Mouse (Mus musculus): ENCODE data around the gene Arhgef10l.

The Arhgef10l gene

GRCm38 (mm10) chr4:140694551-140695060 lies 28.8 kb upstream of the Arhgef10l start:
- no peak for DNase-seq (ENCODE audit: low spot score in 2 of 2)

DNA sequence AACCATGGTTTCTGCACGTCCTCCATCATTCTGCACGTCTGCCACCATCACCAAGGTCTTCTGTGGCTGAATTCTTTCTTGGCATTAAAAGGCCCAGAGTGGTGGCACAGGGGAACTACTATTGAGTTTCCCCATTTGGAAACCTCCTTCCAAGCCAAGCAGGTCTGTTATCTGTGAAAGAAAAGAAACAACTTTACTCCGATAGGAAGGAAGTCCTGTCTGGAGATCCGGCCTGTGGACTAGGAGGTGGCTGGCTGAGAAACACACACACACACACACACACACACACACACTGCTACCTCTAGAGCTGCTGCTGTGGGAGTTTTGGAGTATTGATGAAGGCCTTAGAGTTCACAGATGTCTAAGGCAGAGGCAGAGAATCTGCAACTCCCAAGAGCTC lies 27.7 kb upstream of the Arhgef10l start:
- DNase-seq (ENCODE audit: low spot score in 2 of 2): no peak

GRCm38 (mm10) chr4:140691481-140691880 lies 25.7 kb upstream of the Arhgef10l start:
- DNase-seq (ENCODE audit: low spot score in 2 of 2): no peak

- DNase-seq (ENCODE audit: low spot score in 2 of 2): no peak
Measured at GRCm38 (mm10) chr4:140689873-140690655, 24.3 kb upstream of the Arhgef10l start.

GRCm38 (mm10) chr4:140688826-140689425 lies 23.1 kb upstream of the Arhgef10l start:
- DNase-seq (ENCODE audit: low spot score in 2 of 2): no peak

- no peak for DNase-seq (ENCODE audit: low spot score in 2 of 2)
Measured at GRCm38 (mm10) chr4:140688044-140688825, 22.4 kb upstream of the Arhgef10l start.

- no peak for DNase-seq (ENCODE audit: low spot score in 2 of 2)
Measured at GRCm38 (mm10) chr4:140684881-140685303, 19.1 kb upstream of the Arhgef10l start.

GRCm38 (mm10) chr4:140684141-140684871 lies 18.5 kb upstream of the Arhgef10l start:
- no peak for DNase-seq (ENCODE audit: low spot score in 2 of 2)

GRCm38 (mm10) chr4:140683608-140684007 lies 17.8 kb upstream of the Arhgef10l start:
- no peak for DNase-seq (ENCODE audit: low spot score in 2 of 2)

GRCm38 (mm10) chr4:140680731-140681397 lies 15.1 kb upstream of the Arhgef10l start:
- no peak for DNase-seq (ENCODE audit: low spot score in 2 of 2)

DNA sequence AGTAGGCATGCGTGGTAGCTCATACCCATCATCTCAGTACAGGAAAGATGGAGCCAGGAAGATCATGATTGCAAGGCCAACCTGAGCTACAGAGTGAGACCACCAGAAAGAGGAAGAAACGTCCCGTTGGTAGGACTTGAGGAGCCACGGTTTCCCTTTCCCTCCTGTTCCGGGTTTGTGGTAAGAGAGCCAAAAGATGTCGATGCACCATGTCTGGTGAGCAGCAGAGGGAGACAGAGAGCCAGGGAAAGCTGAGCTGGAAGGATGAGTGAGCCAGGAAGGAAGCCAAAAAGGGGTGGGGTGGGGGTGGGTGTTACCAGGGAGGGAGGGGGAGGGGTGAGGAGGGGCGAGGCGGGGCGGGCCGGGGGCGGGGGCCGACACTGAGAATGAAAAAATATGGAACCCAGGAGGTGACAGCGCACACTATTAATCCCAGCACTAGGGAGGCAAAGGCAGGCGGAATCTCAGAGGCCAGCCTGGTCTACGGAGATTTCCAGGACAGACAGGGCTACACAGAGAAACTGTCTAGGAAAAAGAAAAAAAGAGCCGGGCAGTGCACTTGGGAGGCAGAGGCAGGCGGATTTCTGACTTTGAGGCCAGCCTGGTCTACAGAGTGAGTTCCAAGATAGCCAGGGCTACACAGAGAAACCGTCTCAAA lies 14.0 kb upstream of the Arhgef10l start:
- DNase-seq (ENCODE audit: low spot score in 2 of 2): peak; percentile 57 to 79

GRCm38 (mm10) chr4:140679038-140679437 lies 13.2 kb upstream of the Arhgef10l start:
- DNase-seq (ENCODE audit: low spot score in 2 of 2): no peak

DNA sequence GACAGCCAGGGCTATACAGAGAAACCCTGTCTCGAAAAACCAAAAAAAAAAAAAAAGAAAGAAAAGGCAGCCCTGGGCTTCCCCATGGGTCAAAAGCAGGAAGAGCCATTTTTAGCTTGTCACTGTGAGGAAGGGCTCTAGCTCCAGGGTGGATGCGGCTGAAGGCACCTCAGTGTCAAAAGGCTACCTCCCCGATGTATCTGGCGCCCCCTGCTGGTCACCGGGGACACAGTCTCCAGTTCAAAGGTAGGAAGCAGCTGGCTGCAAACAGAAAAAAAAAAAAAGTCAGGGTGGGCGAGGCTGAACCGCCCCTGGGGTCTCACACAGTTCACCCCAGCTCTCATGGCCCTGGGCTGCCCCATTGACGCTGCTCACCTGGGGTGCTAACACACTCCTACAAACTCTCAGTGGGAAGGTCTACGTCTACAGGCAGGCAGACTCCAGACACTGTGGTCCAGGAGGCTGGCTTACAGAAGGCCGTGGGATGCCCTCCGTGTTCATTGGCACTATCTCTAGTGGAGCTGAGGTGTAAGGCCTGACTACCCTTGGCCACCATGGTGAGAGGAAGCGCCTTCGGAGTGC lies 8.6 kb upstream of the Arhgef10l start:
- DNase-seq (ENCODE audit: low spot score in 2 of 2): peak; percentile 41 to 73

DNA sequence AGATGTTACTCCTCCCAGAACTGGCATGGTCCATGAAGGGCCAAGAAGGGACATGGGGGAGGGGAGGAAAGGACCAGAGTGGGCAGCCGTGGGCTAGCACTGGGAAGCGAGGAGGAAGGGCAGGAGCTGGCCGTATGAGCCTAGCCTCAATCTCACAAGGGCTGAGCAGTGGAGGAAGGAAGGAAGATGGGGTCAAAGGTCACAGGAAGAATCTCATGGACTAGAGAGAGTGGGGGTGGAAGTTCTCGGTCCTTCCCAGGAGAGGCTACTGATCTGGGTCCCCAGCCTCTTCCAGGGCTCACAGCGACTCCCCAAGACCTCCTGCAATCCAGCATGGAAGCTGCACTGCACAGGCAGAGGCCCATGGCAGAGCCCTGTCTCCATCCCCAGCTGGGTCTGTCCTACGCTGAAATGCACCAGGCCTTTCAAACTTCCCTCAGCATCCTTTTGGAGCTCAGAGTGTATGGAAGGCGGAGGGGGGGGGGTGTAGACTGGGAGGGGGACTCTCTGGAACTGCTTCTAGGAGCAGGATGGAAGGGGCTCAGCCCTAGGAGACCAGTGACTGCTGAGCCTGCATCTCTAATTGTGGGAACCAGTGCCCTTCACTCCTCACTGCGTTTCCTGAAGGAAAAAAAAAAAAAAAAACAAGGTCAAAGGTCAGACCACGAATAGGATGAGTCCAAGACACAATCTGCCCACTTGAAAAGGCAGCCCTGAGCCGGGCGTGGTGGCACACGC lies 7.9 kb upstream of the Arhgef10l start:
- DNase-seq (ENCODE audit: low spot score in 2 of 2): no peak

DNA sequence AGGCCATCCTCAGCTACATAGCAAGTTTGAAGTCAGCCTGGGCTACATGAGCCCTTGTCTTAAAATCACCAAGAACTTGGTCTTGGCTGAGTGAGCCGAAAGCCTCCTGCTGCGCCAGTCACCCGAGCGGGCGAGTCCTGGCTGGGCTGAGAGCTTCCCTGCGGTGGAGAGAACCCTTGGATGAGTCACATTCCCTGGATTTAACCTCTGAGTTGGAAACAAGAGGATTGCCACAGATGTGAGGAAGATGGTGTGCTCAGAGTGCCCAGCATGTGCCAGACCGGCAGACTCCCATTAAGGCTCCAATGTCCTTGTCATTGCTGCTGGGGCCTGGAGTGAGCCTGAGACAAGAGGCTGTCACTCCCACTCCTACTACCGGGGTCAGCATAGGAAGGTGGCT lies 2.0 kb upstream of the Arhgef10l start:
- no peak for DNase-seq (ENCODE audit: low spot score in 2 of 2)

DNA sequence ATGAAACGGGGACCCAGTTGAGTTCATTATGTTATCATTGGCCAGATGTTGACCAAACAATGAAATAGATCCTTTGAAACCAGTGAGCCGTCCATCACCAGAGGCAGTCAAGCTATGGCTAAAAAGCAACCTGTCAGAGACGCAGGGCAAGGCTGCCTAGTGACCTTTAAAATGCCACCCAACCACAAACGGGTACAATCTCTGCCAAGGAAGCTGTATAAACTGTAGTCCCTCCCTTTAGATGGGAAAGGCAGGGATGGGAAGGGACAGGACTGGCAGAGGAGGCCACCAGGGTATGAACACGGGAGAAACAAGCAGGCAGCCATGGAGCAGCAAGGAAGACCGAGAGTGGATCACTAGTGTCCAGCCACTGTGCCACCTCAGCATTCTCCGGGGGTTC lies 759 bp downstream of the Arhgef10l start:
- DNase-seq (ENCODE audit: low spot score in 2 of 2): no peak

DNA sequence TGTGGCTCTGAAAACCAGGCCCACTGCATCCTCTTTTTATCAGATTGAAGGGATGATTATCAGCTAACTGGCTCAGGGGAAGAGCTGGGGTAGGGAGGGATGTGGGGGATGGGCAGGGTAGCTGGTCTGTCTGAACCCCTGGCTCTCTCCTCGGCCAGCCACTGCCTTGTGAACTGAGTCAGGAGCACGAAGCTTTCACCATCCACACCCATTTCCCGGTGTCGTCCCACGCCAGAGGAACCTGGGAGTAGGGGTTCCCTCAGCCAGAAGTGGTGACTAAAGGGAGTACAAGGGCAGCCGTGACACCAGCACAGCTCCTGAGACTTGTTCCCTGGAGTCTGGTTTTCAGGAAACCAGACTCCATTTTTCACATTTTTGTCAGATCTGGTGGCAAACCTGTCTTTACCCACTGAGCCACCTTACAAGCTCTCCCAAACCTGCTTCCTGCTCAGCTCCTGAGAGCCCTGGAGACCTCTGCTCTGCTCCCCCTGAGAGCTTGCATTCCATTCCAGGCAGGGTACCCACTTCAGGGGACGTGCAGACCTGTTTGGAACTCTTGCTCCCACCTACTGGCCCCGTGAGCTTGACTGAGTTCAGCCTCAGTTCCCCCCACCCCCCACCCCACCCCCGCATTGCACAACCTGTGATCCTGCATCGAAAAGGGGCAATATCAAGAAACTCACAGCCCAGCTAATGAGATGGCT lies 2.8 kb downstream of the Arhgef10l start:
- DNase-seq (ENCODE audit: low spot score in 2 of 2): no peak

DNA sequence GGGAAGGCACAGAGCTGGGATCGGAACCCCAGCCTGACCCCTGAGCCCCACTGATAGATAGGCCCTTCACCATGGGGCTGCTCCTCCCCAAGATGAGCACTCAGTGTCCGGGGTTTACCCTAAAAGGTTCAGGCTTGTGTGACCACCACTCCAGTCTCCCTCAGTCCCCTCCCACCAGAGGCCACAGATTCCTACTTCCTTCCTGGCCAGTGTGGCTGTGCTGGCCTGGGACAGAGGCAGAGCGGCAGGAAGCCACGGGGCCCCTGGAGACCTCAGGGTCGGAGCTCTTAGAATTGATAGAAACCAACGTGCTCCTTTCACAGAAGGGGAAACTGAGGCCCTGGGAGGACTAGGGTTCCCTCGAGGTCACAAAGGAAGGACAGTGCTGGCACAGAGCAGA lies 3.4 kb downstream of the Arhgef10l start:
- DNase-seq (ENCODE audit: low spot score in 2 of 2): no peak
